Mouse (Mus musculus): ENCODE results near the gene Dctn1. TPM values are rescaled to one million over a fixed set of nuclear protein-coding genes. Genes with fewer than 3 reads are reported as not detected.

Dctn1 gene
- polyA plus RNA-seq, 1 experiment: 394 TPM

- Histone ChIP-seq H3K4me3 (replicated peaks; ENCODE audit: insufficient read depth, low read depth, low read length) (peak overlapping the region; percentile 59), H3K27me3 (ENCODE audit: control insufficient read depth, insufficient read depth, low read length) (no peaks in the 10 kb centered on the region), H3K4me1 (ENCODE audit: control insufficient read depth, insufficient read depth, low read length) (0 out of 2 replicates have a peak, but pooled peaks cover 8% of the 10 kb centered on the region), H3K27ac (ENCODE audit: insufficient read depth, low read length) (no peak overlapping the region)
- 1% methylated on average over 49 of the region's 49 CpGs for WGBS
- TF ChIP-seq CTCF (IDR thresholded peaks at IDR 0.05; ENCODE audit: borderline replicate concordance, insufficient read depth, low read depth, low read length): no peak
- TF ChIP-seq POLR2A (IDR thresholded peaks at IDR 0.05; ENCODE audit: borderline replicate concordance, insufficient read depth, low read length): no peak
- peak; percentile 30 to 54 for DNase-seq
Observed at GRCm38 (mm10) chr6:83161921-83162641, 3.6 kb upstream of the Dctn1 start.

DNA sequence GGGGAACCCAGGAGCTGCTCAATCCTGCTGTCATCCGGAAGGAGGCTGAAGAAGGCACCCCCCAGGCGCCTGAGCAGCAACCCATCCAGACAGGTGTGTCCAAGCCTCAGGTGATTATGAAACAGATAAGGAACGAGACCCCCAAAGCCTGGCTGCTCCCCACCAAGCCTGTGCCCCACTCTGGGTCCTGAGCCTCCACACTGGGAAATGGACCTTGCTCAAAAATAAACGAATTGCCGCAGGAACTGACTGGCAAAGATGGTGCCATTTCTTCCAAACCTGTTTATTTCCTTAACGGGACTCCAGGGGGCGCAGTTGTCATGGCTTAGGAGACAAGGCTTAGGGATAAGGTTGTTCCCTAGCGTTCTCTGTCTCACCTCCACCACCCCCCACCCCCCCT is 3.0 kb upstream of the Dctn1 start:
- H3K27ac ChIP-seq (ENCODE audit: insufficient read depth, low read length): no peak overlapping the region
- no peaks in the 10 kb centered on the region for H3K27me3 ChIP-seq (ENCODE audit: control insufficient read depth, insufficient read depth, low read length)
- WGBS: 3% methylated on average over 8 of the region's 8 CpGs
- peak; percentile 79 to 81 for DNase-seq
- H3K4me3 ChIP-seq (replicated peaks; ENCODE audit: insufficient read depth, low read depth, low read length): peak overlapping the region; percentile 59
- H3K4me1 ChIP-seq (ENCODE audit: control insufficient read depth, insufficient read depth, low read length): 0 out of 2 replicates have a peak, but pooled peaks cover 9% of the 10 kb centered on the region
- TF ChIP-seq POLR2A (IDR thresholded peaks at IDR 0.05; ENCODE audit: borderline replicate concordance, insufficient read depth, low read length): no peak
- peak; percentile 83 for TF ChIP-seq CTCF (IDR thresholded peaks at IDR 0.05; ENCODE audit: borderline replicate concordance, insufficient read depth, low read depth, low read length)

DNA sequence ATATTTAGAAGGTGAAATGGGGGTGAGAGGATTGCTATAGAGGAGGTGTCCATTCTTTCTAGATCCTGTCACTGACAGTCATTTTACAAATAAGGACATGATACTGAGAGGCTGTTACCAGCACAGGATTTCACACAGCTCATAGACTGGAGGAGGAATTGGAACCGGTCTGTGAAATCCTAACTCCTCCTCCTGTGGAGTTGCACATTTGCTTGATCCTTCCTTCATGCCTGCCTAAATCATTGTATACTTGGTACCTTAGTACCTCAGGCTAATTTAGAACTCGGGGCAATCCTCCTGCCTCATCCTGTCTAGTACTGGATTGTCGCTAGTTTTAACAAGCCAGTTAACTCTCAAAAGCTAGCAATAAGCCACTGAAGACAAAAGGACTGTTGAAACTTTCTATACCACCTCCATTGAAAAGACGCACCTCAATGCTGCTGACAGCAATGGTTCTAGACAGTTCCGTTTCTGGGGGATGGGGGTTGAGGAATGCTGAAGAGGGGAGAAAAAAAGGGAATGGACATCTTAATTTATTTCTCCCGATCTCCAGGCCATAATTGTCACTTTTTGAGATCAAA is 604 bp upstream of the Dctn1 start:
- no peaks in the 10 kb centered on the region for H3K27me3 ChIP-seq (ENCODE audit: control insufficient read depth, insufficient read depth, low read length)
- 1% methylated on average over 6 of the region's 6 CpGs for WGBS
- no peak overlapping the region; the same call in 1 of the 2 replicates for H3K27ac ChIP-seq (ENCODE audit: insufficient read depth, low read length)
- no peak for DNase-seq
- no peak for TF ChIP-seq POLR2A (IDR thresholded peaks at IDR 0.05; ENCODE audit: borderline replicate concordance, insufficient read depth, low read length)
- peaks cover 13% of the 10 kb centered on the region; the same call in 1 of the 2 replicates for H3K4me1 ChIP-seq (ENCODE audit: control insufficient read depth, insufficient read depth, low read length)
- peak overlapping the region; percentile 49 for H3K4me3 ChIP-seq (replicated peaks; ENCODE audit: insufficient read depth, low read depth, low read length)

GRCm38 (mm10) chr6:83166243-83166630 is 517 bp downstream of the Dctn1 start:
- DNase-seq: no peak
- TF ChIP-seq POLR2A (IDR thresholded peaks at IDR 0.05; ENCODE audit: borderline replicate concordance, insufficient read depth, low read length): no peak
- no peak for TF ChIP-seq CTCF (IDR thresholded peaks at IDR 0.05; ENCODE audit: borderline replicate concordance, insufficient read depth, low read depth, low read length)
- Histone ChIP-seq H3K27ac (ENCODE audit: insufficient read depth, low read length) (peak overlapping the region; percentile 16; the same call in 1 of the 2 replicates), H3K27me3 (ENCODE audit: control insufficient read depth, insufficient read depth, low read length) (no peaks in the 10 kb centered on the region), H3K4me3 (replicated peaks; ENCODE audit: insufficient read depth, low read depth, low read length) (peak overlapping the region; percentile 66), H3K4me1 (ENCODE audit: control insufficient read depth, insufficient read depth, low read length) (peaks cover 17% of the 10 kb centered on the region; the same call in 1 of the 2 replicates)
- WGBS: under 1% methylated on average over 12 of the region's 12 CpGs

DNA sequence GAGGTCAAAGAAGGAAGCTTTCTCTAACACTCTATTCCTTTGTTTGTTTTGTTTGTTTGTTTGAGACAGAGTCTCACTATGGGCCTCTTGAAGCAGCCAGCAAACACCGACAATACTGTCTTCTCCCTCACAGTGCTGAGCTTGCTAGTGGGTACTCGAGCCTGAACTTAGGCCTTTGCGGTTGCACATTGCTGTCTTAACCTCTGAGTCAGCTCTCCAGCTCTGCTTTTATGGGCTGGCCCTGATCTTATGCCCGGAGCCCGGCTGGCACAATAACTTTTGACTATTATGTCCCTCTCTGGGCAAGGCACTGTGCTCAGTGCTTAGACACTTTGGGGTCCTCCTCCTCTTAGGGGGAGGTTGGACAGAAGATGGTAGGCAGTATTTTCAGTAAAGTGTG is 4.2 kb downstream of the Dctn1 start:
- H3K27ac ChIP-seq (ENCODE audit: insufficient read depth, low read length): no peak overlapping the region
- no peaks in the 10 kb centered on the region for H3K27me3 ChIP-seq (ENCODE audit: control insufficient read depth, insufficient read depth, low read length)
- WGBS: 68% methylated on average over 5 of the region's 5 CpGs
- H3K4me1 ChIP-seq (ENCODE audit: control insufficient read depth, insufficient read depth, low read length): peaks cover 28% of the 10 kb centered on the region
- H3K4me3 ChIP-seq (replicated peaks; ENCODE audit: insufficient read depth, low read depth, low read length): no peak overlapping the region
- TF ChIP-seq POLR2A (IDR thresholded peaks at IDR 0.05; ENCODE audit: borderline replicate concordance, insufficient read depth, low read length) (no peak), CTCF (IDR thresholded peaks at IDR 0.05; ENCODE audit: borderline replicate concordance, insufficient read depth, low read depth, low read length) (no peak)
- DNase-seq: no peak

- Histone ChIP-seq H3K4me1 (ENCODE audit: control insufficient read depth, insufficient read depth, low read length) (peaks cover 32% of the 10 kb centered on the region), H3K4me3 (replicated peaks; ENCODE audit: insufficient read depth, low read depth, low read length) (no peak overlapping the region), H3K27ac (ENCODE audit: insufficient read depth, low read length) (no peak overlapping the region), H3K27me3 (ENCODE audit: control insufficient read depth, insufficient read depth, low read length) (no peaks in the 10 kb centered on the region)
- WGBS: 50% methylated on average over 5 of the region's 5 CpGs
- TF ChIP-seq POLR2A (IDR thresholded peaks at IDR 0.05; ENCODE audit: borderline replicate concordance, insufficient read depth, low read length): no peak
- TF ChIP-seq CTCF (IDR thresholded peaks at IDR 0.05; ENCODE audit: borderline replicate concordance, insufficient read depth, low read depth, low read length): no peak
- DNase-seq: no peak
Observed at GRCm38 (mm10) chr6:83171063-83171462, 5.3 kb downstream of the Dctn1 start.

DNA sequence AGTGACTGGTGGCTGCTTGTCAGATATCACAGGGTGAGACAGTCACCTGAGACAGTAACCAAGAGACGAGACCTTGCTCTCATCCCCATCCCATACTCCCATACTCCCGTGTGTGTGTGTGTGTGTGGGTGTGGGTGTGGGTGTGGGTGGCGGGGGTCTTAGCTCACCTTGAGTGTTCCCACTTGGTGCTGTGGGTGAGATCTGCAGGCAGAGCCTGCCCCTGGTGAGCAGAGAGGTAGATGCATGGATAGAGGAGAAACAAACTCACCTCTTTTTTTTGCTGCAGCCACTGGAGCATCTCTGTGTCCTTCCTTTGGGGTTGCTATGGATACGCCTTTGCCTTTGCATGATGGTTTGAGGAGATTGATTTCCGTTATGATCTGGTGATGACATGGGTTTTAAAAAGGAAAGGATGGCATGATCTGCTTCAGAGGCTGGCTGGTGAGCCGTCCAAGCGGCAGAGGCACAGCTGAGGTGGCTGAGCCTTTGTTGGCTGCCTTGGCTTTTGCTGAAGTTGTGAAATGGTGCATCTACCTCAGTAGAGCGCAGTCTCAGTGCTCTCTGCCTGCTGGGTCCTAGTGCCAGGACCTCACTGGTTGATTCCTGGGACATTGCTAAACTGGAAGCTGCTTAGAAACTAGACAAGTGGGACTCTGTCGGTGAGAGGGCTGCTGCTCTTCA is 6.7 kb downstream of the Dctn1 start:
- WGBS: 23% methylated on average over 9 of the region's 9 CpGs
- Histone ChIP-seq H3K27ac (ENCODE audit: insufficient read depth, low read length) (peak overlapping the region; percentile 1), H3K4me3 (replicated peaks; ENCODE audit: insufficient read depth, low read depth, low read length) (peak overlapping the region; percentile 59), H3K4me1 (ENCODE audit: control insufficient read depth, insufficient read depth, low read length) (peaks cover 33% of the 10 kb centered on the region), H3K27me3 (ENCODE audit: control insufficient read depth, insufficient read depth, low read length) (no peaks in the 10 kb centered on the region)
- peak; percentile 74 to 78 for DNase-seq
- TF ChIP-seq CTCF (IDR thresholded peaks at IDR 0.05; ENCODE audit: borderline replicate concordance, insufficient read depth, low read depth, low read length): no peak
- peak; percentile 61; the same call in 1 of the 2 replicates for TF ChIP-seq POLR2A (IDR thresholded peaks at IDR 0.05; ENCODE audit: borderline replicate concordance, insufficient read depth, low read length)
